Mouse (Mus musculus): Measurements from ENCODE around the gene Ninl. TPM values are rescaled to one million over a fixed set of nuclear protein-coding genes. Genes with fewer than 3 reads are reported as not detected.

The Ninl gene
- total and polyA plus RNA-seq, 3 experiments, result 0.78 to 1.5 (median 1.4) TPM

DNA sequence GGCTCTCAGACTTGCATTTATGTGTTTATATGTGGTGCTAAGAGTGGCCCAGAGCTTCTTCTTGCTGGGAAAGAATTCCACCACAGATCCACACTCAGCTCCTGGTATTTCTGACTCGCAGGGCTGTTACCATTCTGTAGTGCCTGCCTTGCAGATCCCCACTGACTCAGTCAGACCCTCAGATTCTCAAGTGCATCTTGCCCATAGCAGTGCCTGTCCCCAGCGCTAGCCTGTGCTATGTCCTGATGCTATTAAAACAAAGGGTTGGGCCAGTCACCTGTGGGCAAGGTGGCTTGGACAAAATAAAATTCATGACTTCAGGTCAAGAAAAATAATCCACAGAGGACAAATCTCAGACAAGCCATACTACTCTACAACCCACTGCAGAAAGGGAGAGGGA lies 70.0 kb downstream of the Ninl start:
- no peak overlapping the region for H3K9ac ChIP-seq (ENCODE audit: low read depth, low read length)
- H3K79me2 ChIP-seq (replicated peaks; ENCODE audit: control insufficient read depth, insufficient read depth, low read length), result no peaks in the 10 kb centered on the region; the same call in 1 of the 2 replicates
- no peak overlapping the region for H3K27ac ChIP-seq
- no peak for DNase-seq
- TF ChIP-seq CTCF (IDR thresholded peaks at IDR 0.05) (no peak), POLR2A (IDR thresholded peaks at IDR 0.05; ENCODE audit: insufficient read depth, low read depth, low read length) (no peak), EP300 (IDR thresholded peaks at IDR 0.05; ENCODE audit: insufficient read depth, low read depth, low read length) (no peak)
- H3K27me3 ChIP-seq (ENCODE audit: control insufficient read depth, insufficient read depth, low read length), result no peaks in the 10 kb centered on the region
- intact Hi-C loops (cut with DNase I), result no loop called here
- no peak overlapping the region for H3K4me3 ChIP-seq
- WGBS, result 94% methylated on average over 2 of the region's 2 CpGs
- H3K36me3 ChIP-seq (ENCODE audit: control insufficient read depth, insufficient read depth, low read length), result no peaks in the 10 kb centered on the region
- no peaks in the 10 kb centered on the region for H3K4me1 ChIP-seq (ENCODE audit: control insufficient read depth, insufficient read depth, low read length)

DNA sequence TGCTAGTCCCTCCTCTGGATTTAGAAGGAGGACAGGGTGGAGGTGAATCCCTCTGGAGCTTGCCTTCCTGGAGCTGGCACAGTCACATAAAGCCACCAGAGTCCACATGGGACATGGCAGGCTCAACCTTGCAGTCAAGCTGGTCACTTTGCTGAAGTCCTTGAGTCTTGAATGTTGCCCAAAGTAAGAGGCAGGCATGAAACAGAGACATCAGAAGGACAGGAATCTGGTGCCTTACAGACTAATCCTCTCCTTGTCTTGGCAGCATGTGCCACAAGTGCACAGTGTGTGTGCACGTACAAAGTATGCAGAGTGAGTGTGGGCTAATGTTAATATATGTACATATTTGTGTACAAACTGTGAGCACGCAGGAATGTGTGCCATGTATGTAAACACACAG lies 71.7 kb downstream of the Ninl start:
- Histone ChIP-seq H3K36me3 (ENCODE audit: control insufficient read depth, insufficient read depth, low read length) (no peaks in the 10 kb centered on the region), H3K27me3 (ENCODE audit: control insufficient read depth, insufficient read depth, low read length) (no peaks in the 10 kb centered on the region), H3K9ac (ENCODE audit: low read depth, low read length) (no peak overlapping the region), H3K27ac (no peak overlapping the region), H3K4me1 (ENCODE audit: control insufficient read depth, insufficient read depth, low read length) (no peaks in the 10 kb centered on the region), H3K79me2 (replicated peaks; ENCODE audit: control insufficient read depth, insufficient read depth, low read length) (no peaks in the 10 kb centered on the region), H3K4me3 (no peak overlapping the region)
- TF ChIP-seq EP300 (IDR thresholded peaks at IDR 0.05; ENCODE audit: insufficient read depth, low read depth, low read length) (no peak), CTCF (IDR thresholded peaks at IDR 0.05) (no peak), POLR2A (IDR thresholded peaks at IDR 0.05; ENCODE audit: insufficient read depth, low read depth, low read length) (no peak)
- WGBS, result 95% methylated on average over 2 of the region's 2 CpGs
- peak in 1 of 2 experiments; percentile 4 for DNase-seq
- intact Hi-C loops (cut with DNase I), result no loop called here

DNA sequence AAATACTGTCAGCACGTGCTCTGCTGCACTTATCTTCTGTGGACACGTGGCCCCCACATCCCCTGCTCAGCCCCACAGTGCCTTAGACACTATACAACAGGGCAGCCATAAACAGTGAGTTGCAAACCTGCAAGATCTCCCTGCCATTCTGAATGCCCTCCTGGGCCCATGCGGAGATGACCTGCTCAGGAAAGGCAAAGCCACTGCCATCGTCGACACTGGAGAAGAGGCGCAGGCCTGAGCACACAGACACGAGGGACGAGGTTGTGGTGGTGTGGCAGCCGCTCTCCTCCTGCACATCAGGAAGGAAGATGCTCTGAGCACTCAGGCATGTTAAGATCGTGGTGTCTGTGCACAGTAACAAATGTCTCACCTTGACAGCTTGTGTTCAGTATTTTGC lies 73.2 kb downstream of the Ninl start:
- TF ChIP-seq EP300 (IDR thresholded peaks at IDR 0.05; ENCODE audit: insufficient read depth, low read depth, low read length), result no peak
- TF ChIP-seq CTCF (IDR thresholded peaks at IDR 0.05), result no peak
- no peak for TF ChIP-seq POLR2A (IDR thresholded peaks at IDR 0.05; ENCODE audit: insufficient read depth, low read depth, low read length)
- WGBS, result 84% methylated on average over 10 of the region's 10 CpGs
- no peak overlapping the region for H3K4me3 ChIP-seq
- no peaks in the 10 kb centered on the region for H3K4me1 ChIP-seq (ENCODE audit: control insufficient read depth, insufficient read depth, low read length)
- DNase-seq, result no peak
- no peaks in the 10 kb centered on the region for H3K36me3 ChIP-seq (ENCODE audit: control insufficient read depth, insufficient read depth, low read length)
- no peak overlapping the region for H3K27ac ChIP-seq
- intact Hi-C loops (cut with DNase I), result no loop called here
- no peaks in the 10 kb centered on the region for H3K79me2 ChIP-seq (replicated peaks; ENCODE audit: control insufficient read depth, insufficient read depth, low read length)
- no peak overlapping the region for H3K9ac ChIP-seq (ENCODE audit: low read depth, low read length)
- H3K27me3 ChIP-seq (ENCODE audit: control insufficient read depth, insufficient read depth, low read length), result no peaks in the 10 kb centered on the region

DNA sequence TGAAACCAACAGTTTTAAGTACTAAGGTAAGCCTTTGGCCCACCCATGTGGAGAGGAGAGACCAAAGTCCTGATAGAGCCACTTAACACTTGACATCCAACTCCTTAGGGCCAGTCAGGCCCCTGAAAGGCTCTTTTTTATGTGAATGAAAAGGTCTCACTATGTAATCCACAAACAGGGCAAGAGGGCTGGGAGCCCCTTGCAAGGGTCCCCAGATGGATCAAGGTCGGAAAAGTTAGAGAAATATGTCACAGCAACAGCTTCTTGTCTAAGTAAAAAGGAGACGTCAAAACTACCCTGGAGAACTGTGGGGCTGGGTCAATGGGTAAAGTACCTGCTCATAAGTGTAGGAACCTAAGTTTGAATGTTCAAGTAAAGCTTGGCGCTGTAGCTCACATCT lies 74.5 kb downstream of the Ninl start:
- H3K27me3 ChIP-seq (ENCODE audit: control insufficient read depth, insufficient read depth, low read length), result no peaks in the 10 kb centered on the region
- no peaks in the 10 kb centered on the region for H3K79me2 ChIP-seq (replicated peaks; ENCODE audit: control insufficient read depth, insufficient read depth, low read length)
- no peak overlapping the region for H3K9ac ChIP-seq (ENCODE audit: low read depth, low read length)
- H3K36me3 ChIP-seq (ENCODE audit: control insufficient read depth, insufficient read depth, low read length), result no peaks in the 10 kb centered on the region
- TF ChIP-seq EP300 (IDR thresholded peaks at IDR 0.05; ENCODE audit: insufficient read depth, low read depth, low read length) (no peak), CTCF (IDR thresholded peaks at IDR 0.05) (no peak), POLR2A (IDR thresholded peaks at IDR 0.05; ENCODE audit: insufficient read depth, low read depth, low read length) (no peak)
- no peak overlapping the region for H3K27ac ChIP-seq
- no peaks in the 10 kb centered on the region for H3K4me1 ChIP-seq (ENCODE audit: control insufficient read depth, insufficient read depth, low read length)
- 85% methylated on average over 3 of the region's 3 CpGs for WGBS
- no peak overlapping the region for H3K4me3 ChIP-seq
- intact Hi-C loops (cut with DNase I), result no loop called here
- no peak for DNase-seq

DNA sequence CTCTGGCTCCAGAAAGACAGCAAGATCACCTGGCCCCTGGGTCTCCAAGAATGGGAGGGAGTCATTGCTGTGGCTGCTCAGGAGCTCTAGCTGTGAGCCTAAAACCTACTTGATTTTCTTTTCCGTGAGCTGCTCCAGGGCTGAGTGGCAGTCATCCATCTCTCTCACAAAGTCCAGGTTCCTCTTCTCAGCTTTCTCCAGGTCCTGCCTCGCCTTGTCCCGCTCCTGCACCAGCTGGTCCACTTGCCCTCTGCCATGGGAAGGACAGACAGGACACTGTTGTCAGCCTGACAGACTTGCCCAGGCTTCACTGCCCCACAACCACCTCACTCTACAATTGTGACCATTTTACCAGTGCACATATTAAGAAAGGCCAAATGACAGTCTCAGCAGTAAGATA lies 75.9 kb downstream of the Ninl start:
- Histone ChIP-seq H3K9ac (ENCODE audit: low read depth, low read length) (no peak overlapping the region), H3K27me3 (ENCODE audit: control insufficient read depth, insufficient read depth, low read length) (no peaks in the 10 kb centered on the region), H3K79me2 (replicated peaks; ENCODE audit: control insufficient read depth, insufficient read depth, low read length) (no peaks in the 10 kb centered on the region), H3K4me1 (ENCODE audit: control insufficient read depth, insufficient read depth, low read length) (no peaks in the 10 kb centered on the region), H3K4me3 (no peak overlapping the region), H3K36me3 (ENCODE audit: control insufficient read depth, insufficient read depth, low read length) (no peaks in the 10 kb centered on the region), H3K27ac (no peak overlapping the region)
- DNase-seq, result no peak
- intact Hi-C loops (cut with DNase I), result no loop called here
- 91% methylated on average over 3 of the region's 3 CpGs for WGBS
- TF ChIP-seq EP300 (IDR thresholded peaks at IDR 0.05; ENCODE audit: insufficient read depth, low read depth, low read length) (no peak), CTCF (IDR thresholded peaks at IDR 0.05) (no peak), POLR2A (IDR thresholded peaks at IDR 0.05; ENCODE audit: insufficient read depth, low read depth, low read length) (no peak)

DNA sequence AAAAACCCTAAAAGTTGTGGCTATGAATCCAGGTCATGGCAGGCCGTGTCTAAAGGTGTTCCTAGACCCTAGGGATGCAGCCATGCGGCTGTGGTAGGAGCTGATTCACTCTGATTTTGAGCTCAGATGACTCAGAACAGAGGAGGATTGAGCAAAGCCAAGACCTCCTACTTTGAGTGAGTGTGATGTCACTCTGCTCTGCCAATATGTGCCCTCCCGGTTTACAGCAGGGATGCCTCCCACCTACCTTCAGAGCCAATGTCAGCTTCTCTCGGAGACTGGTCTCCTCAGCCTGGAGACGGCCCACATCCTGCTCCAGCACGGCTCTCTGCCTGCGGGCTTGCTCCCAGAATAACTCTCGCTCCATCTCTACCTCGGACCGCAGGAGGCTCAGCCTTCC lies 79.7 kb downstream of the Ninl start:
- Histone ChIP-seq H3K9ac (ENCODE audit: low read depth, low read length) (no peak overlapping the region), H3K4me1 (ENCODE audit: control insufficient read depth, insufficient read depth, low read length) (no peaks in the 10 kb centered on the region), H3K27me3 (ENCODE audit: control insufficient read depth, insufficient read depth, low read length) (no peaks in the 10 kb centered on the region), H3K36me3 (ENCODE audit: control insufficient read depth, insufficient read depth, low read length) (no peaks in the 10 kb centered on the region), H3K27ac (no peak overlapping the region), H3K79me2 (replicated peaks; ENCODE audit: control insufficient read depth, insufficient read depth, low read length) (no peaks in the 10 kb centered on the region), H3K4me3 (no peak overlapping the region)
- 74% methylated on average over 10 of the region's 10 CpGs for WGBS
- intact Hi-C loops (cut with DNase I), result no loop called here
- DNase-seq, result no peak
- TF ChIP-seq CTCF (IDR thresholded peaks at IDR 0.05) (no peak), POLR2A (IDR thresholded peaks at IDR 0.05; ENCODE audit: insufficient read depth, low read depth, low read length) (no peak), EP300 (IDR thresholded peaks at IDR 0.05; ENCODE audit: insufficient read depth, low read depth, low read length) (no peak)
